Mouse (Mus musculus): ENCODE measurements at regions not wholly inside any gene's neighbourhood (a gene's known extent, or its start where the extent isn't known, plus 50 kb on each side); places are given as distances from the start of the nearest gene placed in this dataset.

- TF ChIP-seq POLR2A (IDR thresholded peaks at IDR 0.05; ENCODE audit: borderline replicate concordance, insufficient read depth, low read length) (no peak), CTCF (IDR thresholded peaks at IDR 0.05; ENCODE audit: borderline replicate concordance, insufficient read depth, low read depth, low read length) (no peak)
These were observed 430.2 kb upstream of the Klhl29 start for GRCm38 (mm10) chr12:5805731-5806130.

All from cerebellum, adult 2 months (tissue).